Mouse (Mus musculus) lung, postnatal 10 days (tissue): ENCODE data around the gene Fgf12.

Experiments used
- DNase-seq: peaks from one replicate; pipeline ENCODE4 v3.0.0; 2021

Fgf12 gene

DNA sequence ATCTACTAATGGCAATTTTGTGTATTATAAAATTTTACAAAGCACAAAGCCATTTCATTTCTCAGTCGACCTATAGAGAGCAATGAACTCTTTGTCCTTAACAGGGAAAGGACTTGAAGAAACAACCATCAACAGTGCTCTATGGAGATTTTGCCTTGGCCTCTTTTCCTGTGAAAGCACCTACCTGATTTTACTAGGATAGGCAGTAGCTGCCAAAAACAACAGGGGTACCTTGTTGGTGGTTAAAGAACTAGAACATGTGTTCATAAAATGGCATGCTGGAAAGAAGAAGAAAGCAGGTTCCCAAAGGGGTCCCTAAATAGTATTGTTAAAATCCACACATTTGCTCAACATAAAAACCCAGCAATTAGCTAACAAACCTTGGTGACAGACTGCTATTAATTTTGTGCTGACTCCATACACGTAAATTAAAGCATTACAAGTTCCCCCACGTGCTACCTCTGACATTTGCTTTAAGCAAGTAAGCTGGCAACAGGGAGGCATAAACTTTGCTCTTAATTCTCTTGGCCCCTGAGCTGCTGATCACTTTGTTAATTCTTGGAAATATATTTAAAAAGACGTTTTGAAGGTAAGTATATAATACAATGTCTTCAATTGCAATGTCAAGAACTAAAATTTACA, 463.1 kb downstream of the Fgf12 start:
- DNase-seq: no peak

DNA sequence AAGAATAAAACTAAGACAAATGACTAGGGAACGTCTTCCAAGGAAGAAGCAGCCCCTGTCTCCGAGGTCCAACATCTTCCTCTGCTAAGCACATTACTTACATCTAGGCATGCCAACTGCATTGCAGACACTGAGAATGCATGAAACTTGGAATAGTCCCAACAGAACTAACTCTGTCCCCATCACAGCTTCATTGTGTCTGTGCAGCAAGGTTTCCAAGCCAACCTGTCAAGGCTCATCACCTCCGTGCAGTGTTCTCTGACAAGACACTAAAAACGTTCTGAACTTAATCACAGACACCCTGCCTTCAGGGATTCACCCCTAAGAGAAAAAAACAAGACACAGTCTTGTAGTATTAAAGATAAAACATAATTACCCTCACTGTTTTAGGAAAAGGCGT, 495.0 kb downstream of the Fgf12 start:
- no peak for DNase-seq

DNA sequence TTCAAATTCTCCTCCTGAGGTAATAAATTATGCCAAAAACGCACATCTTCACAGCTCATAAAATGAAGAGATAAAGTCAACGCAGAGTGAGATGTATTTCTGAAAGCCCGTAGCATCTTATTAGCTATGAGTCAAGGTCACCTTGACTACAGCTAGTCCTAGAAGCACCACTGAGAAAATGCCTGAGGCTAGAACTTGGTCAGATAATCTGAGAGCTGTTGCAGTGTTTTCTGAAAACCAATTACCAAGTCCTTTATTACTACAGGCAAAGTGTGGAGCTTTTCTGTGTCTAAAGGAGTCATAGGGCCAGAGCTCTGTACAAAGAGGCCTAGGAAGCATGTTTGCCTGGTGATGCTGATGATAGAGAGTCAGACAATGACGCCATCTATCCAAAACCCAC, 498.6 kb downstream of the Fgf12 start:
- no peak for DNase-seq

DNA sequence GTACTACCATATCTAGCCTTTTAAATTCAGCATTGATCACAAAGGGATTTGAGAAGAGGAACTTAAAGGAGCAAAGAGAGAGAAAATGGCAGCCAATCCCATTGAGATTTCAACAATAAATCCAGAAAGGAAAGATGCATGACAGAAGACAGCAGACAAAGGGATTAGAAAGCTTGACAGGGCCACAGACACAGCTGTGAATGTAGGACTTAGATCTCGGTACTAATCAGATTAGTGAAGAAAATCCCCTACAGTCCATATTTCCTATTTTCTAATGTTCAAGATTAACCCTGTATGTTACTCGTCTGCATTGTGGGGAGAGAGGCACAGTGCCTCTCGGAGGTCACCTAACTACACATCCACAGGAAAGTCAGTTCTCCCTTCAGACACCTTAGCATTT, 500.9 kb downstream of the Fgf12 start:
- DNase-seq: no peak

DNA sequence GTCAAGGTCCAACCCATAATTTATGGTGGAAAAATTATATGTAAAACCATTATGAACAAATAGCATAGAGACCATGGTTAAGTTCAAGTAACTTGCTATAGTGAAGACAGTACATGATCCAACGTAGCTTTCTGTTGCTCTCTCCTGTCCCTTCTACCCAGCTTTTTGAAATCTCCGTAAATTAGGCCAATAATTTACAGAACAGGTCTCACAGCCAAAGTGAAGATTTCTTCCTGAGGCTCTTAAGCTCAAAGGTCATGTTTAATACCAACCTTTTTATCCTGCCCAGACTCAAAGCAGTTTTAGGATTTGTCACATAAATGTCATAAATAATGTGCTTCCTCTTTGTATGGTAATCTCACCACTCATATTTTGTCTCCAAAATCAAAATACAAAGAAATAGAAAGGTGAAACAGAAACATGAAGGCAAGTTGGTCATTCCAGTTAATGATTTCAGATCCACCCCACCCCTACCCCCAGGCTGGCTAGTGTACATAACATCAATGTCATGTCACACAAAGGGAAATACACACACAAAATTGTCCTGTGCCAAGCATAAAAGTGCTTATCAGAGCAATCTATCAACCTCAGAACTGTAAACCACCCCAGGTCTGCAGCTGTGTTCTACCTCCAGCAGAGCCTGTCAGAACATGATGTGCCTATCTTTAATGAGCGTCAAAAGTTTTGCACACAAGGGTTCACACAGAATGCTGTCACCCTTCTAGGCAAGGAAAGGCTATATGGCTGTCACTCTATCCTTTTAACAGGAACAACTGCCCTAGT, 509.8 kb downstream of the Fgf12 start:
- no peak for DNase-seq

DNA sequence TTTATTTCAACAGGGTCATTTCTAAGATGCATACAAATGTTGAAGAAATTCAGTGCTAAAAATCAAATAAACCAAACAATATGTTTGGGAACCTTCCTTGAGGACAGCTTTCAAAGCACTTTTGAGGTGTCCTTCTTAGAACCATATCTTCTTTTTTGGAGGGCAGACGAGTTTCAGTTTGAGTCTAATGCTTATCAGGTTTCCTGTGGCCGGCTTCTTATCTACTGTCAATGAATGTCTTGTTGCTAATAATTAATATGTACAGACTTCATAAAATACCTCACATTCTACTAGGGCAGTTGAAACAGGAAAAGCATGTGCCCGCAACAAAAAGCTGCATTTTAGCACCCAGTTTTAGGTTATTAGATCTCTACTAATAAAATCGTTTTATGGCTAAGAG, 513.5 kb downstream of the Fgf12 start:
- no peak for DNase-seq

DNA sequence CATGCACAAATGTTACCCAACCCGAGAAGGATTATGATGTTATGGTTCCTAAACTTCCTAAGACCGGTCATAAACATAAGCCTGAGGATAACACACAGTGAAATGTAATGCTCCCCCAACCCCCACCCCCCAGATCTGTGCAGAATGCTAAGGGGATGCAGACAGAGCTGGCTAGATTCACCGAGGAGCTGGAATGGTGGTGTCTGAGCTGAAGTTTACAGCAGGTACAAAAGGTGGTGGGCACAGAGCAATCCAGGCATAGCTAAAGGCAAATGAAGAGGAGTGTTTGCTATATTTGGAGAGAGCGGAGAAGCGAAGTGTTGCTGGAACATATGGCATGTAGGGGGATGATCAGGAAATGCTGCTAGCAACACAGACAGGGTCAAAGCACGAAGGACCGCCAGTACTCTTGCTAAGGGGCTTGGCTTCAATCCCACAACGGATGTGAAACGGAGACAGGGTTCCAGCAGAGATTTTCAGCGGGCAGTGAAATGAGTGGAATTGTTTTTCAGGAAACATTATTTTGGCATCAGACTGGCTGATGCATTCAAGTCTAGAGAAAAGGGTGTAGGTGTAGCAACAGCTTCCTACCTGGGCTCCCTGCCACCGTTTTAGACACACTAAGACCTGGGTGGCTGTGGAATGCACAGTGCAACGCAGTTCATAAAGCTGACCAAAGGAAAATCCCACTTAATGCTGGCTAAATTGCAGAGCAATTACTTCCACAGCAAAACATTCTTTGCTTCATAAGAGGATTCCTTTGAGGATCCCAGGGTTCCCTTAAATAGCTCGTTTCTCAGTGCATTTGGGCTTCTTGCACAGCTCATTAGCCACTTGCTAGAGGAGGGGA, 514.6 kb downstream of the Fgf12 start:
- peak; percentile 42 for DNase-seq

DNA sequence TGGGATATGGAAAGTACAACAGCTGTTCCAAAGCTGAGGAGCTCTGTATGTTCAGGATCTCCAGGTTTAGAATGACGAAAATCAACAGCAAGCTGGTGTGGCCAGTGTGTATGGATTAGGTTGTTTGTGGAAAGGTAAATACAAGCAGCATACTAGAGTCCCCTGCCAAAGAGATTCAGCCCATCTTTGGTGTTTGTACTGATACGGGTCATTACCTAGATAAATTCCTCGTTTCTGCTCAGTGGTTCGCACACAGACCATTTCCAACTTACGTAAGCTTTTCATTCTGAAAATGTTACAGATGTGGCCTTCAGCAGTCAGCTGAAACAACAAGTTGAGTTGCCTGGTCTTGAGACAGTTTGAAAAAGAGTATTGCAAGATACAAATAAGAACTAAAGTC, 536.9 kb downstream of the Fgf12 start:
- DNase-seq: no peak

DNA sequence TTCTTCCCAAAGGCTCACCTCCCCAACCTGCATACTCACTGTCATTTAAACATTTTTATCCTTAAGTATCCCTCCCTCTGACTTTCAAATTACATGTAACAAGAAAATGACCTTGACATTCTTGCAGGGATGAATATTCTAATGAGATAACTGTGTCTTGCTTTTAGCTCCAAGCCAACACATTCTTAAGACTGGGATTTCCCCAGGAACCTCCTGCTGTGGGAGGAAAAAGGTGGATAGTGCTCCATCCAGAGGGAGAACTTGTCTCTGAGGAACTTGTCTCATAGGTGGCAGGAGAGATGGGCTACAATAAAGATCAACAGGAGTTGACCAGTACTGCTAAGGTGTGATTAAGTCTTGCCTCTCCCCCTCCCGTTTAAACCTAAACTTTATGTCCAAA, 540.5 kb downstream of the Fgf12 start:
- DNase-seq: no peak

DNA sequence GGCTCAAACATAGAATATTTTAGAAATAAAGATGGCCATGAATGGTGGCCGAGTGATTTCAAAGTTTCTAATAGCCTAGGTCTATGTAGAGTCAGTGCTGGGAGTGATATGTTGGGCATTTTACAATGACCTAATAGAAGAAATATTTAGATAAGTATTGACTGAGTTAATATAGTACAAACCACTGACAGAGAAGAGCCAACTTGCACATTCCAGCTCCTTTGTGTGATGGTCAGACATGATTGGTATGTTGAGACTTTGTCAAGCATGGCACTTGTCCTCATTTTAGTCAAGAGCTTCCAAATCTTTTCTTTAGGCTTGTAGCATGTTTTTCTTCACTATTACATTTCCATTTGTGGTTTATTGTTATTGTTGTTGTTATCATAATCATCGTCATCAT, 596.4 kb downstream of the Fgf12 start:
- DNase-seq: no peak

DNA sequence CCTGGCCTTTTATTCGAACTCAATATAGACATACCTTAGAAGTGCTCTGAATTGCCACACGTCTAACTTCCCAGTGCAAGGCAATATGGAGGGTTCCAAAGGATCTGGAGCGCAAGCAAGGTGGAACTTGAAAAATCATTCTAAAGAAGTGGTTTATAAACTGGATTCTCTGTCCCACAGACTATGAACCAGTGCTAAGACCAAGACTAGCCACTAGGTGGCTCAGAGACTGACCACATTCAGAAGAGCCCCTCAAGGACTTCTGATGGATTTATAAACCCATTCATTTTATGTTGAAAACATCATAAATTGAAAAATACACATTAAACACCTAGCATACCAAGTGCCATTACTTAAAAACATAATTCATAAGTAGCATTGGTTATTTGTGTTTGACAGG, 611.9 kb downstream of the Fgf12 start:
- DNase-seq: peak; percentile 16

DNA sequence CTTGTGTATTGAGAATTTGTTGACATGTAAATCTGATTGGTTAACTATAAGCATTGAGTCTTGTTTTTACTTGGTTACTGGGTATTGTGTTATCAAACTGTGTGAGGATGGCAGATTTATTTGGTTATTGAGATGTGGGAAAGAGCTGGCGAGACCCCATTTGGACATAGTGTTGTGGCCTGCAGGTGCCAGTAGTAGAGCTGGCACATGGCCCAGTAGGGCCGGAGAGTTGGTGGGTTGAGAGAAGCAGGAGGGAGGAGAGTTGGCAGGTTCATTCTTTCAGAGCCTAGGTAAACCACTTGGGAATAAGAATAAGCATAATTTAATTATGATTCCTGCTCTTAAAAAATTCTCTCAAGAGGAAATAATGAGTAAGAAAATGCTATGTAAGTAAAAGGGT, 625.9 kb downstream of the Fgf12 start:
- no peak for DNase-seq
